Mouse (Mus musculus): ENCODE results near the gene Unc13b. TPM values are rescaled to one million over a fixed set of nuclear protein-coding genes. Genes with fewer than 3 reads are reported as not detected.
"Not testable (repeated sequence)": the region's sequence is repeated elsewhere in the genome, so short reads cannot be mapped to it uniquely, and the experiment has no call there.

Unc13b gene
- polyA plus RNA-seq, 1 experiment from 2014 or later: 13.0 TPM

DNA sequence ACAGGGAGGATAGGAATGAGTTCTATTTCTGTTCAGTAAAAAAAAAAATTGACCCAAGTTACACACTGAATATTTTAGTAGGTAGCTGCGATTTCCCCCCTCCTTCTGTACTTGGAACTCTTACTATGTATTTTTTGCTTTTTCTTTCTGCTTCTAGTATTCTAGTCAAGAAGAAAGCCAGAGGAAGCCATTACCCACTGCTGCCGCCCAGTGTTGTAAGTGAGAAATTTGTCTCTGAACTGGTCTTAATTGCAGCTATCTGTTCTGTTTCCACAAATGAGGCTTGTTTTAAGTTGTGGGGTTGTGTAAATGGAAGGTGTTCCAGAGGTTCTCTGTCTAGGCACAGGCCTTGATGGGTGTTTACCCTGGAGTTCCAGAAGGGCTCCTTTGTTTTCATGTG is 56.2 kb downstream of the Unc13b start:
- Histone ChIP-seq H3K4me2 (ENCODE audit: low read length) (no peak overlapping the region), H3K4me1 (ENCODE audit: control insufficient read depth, insufficient read depth, low read depth, low read length) (no peaks in the 10 kb centered on the region), H3K27me3 (replicated peaks; ENCODE audit: control insufficient read depth, insufficient read depth, low read length) (no peaks in the 10 kb centered on the region), H3K36me3 (ENCODE audit: control insufficient read depth, insufficient read depth, low read length) (no peaks in the 10 kb centered on the region), H3K27ac (ENCODE audit: low read depth, low read length) (no peak overlapping the region), H3K9me3 (ENCODE audit: control insufficient read depth, low read length) (no peaks in the 10 kb centered on the region), H3K4me3 (ENCODE audit: low read length) (no peak overlapping the region), H3K9ac (ENCODE audit: low read depth, low read length) (no peak overlapping the region)
- 26% methylated on average over 2 of the region's 2 CpGs for WGBS
- ATAC-seq: no peak

DNA sequence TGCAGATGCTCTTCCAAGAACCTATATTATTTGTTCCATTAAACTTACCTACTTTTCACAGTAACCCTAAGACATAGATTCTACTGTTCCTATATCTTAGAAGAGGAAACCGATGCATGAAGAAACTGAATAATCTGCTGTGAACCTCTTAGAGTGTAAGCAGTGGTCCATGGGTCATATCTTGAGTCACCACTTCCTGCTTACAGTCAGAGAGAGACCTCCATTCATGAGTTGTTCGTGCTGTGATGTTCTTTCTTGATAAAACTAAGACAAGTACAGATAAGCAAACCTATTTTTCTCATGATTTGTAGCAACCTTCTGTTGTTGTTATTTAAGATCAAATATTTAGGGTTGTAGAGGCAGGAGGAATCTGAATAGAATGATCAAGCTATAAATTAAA is 57.5 kb downstream of the Unc13b start:
- Histone ChIP-seq H3K27me3 (replicated peaks; ENCODE audit: control insufficient read depth, insufficient read depth, low read length) (no peaks in the 10 kb centered on the region), H3K36me3 (ENCODE audit: control insufficient read depth, insufficient read depth, low read length) (no peaks in the 10 kb centered on the region), H3K4me1 (ENCODE audit: control insufficient read depth, insufficient read depth, low read depth, low read length) (no peaks in the 10 kb centered on the region), H3K27ac (ENCODE audit: low read depth, low read length) (no peak overlapping the region), H3K9me3 (ENCODE audit: control insufficient read depth, low read length) (no peaks in the 10 kb centered on the region), H3K9ac (ENCODE audit: low read depth, low read length) (no peak overlapping the region), H3K4me2 (ENCODE audit: low read length) (no peak overlapping the region), H3K4me3 (ENCODE audit: low read length) (no peak overlapping the region)
- no peak for ATAC-seq
- WGBS: 86% methylated on average over 2 of the region's 2 CpGs

DNA sequence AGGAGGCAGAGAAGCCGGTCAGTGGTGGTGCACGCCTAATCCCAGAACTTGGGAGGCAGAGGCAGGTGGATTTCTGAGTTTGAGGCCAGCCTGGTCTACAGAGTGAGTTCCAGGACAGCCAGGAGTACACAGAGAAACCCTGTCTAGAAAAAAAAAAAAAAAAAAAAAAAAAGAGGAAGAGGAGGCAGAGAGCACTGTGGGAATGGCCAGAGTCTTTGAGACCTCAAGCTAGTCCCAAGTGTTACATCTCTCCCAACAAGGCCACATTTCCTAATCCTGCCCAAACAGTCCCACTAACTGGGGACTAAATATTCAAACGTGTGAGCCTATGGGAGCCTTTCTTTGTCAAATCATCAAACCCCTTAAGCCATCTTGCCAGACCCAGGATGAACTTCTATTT is 71.0 kb downstream of the Unc13b start:
- Histone ChIP-seq H3K4me1 (ENCODE audit: control insufficient read depth, insufficient read depth, low read depth, low read length) (no peaks in the 10 kb centered on the region), H3K27me3 (replicated peaks; ENCODE audit: control insufficient read depth, insufficient read depth, low read length) (no peaks in the 10 kb centered on the region), H3K4me3 (ENCODE audit: low read length) (no peak overlapping the region), H3K9ac (ENCODE audit: low read depth, low read length) (no peak overlapping the region), H3K9me3 (ENCODE audit: control insufficient read depth, low read length) (no peaks in the 10 kb centered on the region), H3K36me3 (ENCODE audit: control insufficient read depth, insufficient read depth, low read length) (no peaks in the 10 kb centered on the region), H3K27ac (ENCODE audit: low read depth, low read length) (no peak overlapping the region), H3K4me2 (ENCODE audit: low read length) (no peak overlapping the region)
- ATAC-seq: no peak
- 84% methylated on average over 3 of the region's 3 CpGs for WGBS

DNA sequence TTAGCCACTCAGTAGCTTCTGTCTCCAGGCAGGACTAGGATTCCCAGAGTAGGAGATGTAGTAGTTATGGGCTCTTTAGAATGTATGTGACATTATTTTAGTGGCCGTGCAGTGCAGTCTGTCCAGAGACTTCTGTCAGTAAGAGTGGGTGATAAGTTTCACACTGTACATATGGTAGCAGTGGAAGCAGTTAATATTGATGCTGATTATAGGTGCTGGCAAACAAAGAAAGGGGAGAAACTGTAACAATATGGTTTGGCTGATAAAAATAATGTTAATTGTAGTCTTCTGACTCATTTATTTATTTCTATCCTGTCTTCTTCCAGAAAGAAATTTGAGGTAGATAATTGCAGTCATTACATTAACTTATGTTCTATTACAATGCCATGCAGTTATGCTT is 83.9 kb downstream of the Unc13b start:
- H3K9ac ChIP-seq (ENCODE audit: low read depth, low read length): no peak overlapping the region
- WGBS: 76% methylated on average over 1 of the region's 1 CpGs
- no peaks in the 10 kb centered on the region for H3K9me3 ChIP-seq (ENCODE audit: control insufficient read depth, low read length)
- no peaks in the 10 kb centered on the region for H3K4me1 ChIP-seq (ENCODE audit: control insufficient read depth, insufficient read depth, low read depth, low read length)
- H3K4me3 ChIP-seq (ENCODE audit: low read length): no peak overlapping the region
- no peak for ATAC-seq
- H3K4me2 ChIP-seq (ENCODE audit: low read length): no peak overlapping the region
- H3K36me3 ChIP-seq (ENCODE audit: control insufficient read depth, insufficient read depth, low read length): no peaks in the 10 kb centered on the region; the same call in 1 of the 2 replicates
- H3K27me3 ChIP-seq (replicated peaks; ENCODE audit: control insufficient read depth, insufficient read depth, low read length): no peaks in the 10 kb centered on the region
- no peak overlapping the region for H3K27ac ChIP-seq (ENCODE audit: low read depth, low read length)

DNA sequence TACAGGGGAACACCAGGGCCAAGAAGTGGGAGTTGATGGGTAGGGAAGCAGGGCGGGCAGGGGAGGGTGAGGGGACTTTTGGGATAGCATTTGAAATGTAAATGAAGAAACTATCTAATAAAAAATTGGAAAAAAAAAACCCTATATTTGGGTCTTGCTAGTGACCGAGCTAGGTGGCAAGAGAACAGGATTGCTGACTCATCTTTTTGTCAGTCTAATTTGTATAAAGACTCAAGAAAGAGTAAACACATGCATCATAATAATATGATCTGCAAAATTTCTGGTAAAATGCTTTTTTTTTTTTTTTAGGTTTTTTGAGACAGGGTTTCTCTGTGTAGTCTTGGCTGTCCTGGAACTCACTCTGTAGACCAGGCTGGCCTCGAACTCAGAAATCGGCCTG is 93.7 kb downstream of the Unc13b start:
- H3K9ac ChIP-seq (ENCODE audit: low read depth, low read length); H3K27ac ChIP-seq (ENCODE audit: low read depth, low read length); H3K9me3 ChIP-seq (ENCODE audit: control insufficient read depth, low read length); H3K4me3 ChIP-seq (ENCODE audit: low read length); H3K27me3 ChIP-seq (replicated peaks; ENCODE audit: control insufficient read depth, insufficient read depth, low read length); ATAC-seq; H3K4me2 ChIP-seq (ENCODE audit: low read length); H3K4me1 ChIP-seq (ENCODE audit: control insufficient read depth, insufficient read depth, low read depth, low read length); H3K36me3 ChIP-seq (ENCODE audit: control insufficient read depth, insufficient read depth, low read length): not testable (repeated sequence)
- WGBS: 96% methylated on average over 4 of the region's 4 CpGs

DNA sequence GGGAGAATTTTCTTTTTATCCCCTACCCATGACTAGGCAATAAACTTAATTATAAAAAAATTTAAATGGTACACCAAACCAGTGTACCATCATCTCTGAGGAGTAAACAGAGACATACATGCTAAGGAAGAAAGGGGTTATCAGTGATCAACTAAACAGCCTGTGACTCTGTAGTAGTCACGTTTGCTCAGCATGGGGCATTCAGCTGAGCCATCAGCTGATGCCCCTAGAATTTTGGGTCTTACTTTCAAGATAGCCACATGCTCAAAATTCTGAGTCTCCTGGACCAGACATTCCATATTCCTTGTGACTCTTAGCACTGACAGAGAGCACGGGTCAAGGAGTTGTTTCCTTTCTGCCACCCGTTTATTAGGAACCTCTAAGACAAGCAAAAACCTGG is 101.3 kb downstream of the Unc13b start:
- Histone ChIP-seq H3K36me3 (ENCODE audit: control insufficient read depth, insufficient read depth, low read length) (no peaks in the 10 kb centered on the region), H3K27ac (ENCODE audit: low read depth, low read length) (no peak overlapping the region), H3K9ac (ENCODE audit: low read depth, low read length) (no peak overlapping the region), H3K4me1 (ENCODE audit: control insufficient read depth, insufficient read depth, low read depth, low read length) (no peaks in the 10 kb centered on the region; the same call in 1 of the 2 replicates), H3K27me3 (replicated peaks; ENCODE audit: control insufficient read depth, insufficient read depth, low read length) (no peaks in the 10 kb centered on the region), H3K4me2 (ENCODE audit: low read length) (no peak overlapping the region), H3K4me3 (ENCODE audit: low read length) (no peak overlapping the region), H3K9me3 (ENCODE audit: control insufficient read depth, low read length) (no peaks in the 10 kb centered on the region)
- WGBS: 55% methylated on average over 3 of the region's 3 CpGs
- ATAC-seq: no peak

DNA sequence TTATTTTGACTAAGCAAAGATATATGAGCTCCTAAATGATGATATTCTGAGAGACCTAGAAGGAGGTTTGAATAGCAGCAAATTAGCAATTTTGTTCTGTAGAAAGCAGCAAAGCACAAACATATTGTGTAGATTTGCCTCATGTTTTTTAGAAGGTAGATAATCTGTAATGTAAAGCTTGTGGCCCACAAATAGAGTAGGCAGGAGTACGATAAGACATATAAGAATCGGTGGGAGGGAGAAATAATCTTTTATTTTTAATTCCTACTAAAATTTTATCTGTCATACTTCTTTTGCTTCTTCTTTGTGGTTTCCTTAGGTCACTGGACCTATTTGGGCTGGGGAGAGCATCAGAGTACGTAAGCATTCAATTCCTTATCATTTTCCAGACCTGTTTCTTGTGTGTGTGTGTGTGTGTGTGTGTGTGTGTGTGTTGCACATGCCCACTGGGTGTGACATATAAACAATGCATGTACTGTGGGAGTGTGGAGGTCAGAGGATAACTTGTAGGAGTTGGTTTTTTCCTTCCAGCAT is 102.4 kb downstream of the Unc13b start:
- Histone ChIP-seq H3K4me1 (ENCODE audit: control insufficient read depth, insufficient read depth, low read depth, low read length) (no peaks in the 10 kb centered on the region; the same call in 1 of the 2 replicates), H3K27ac (ENCODE audit: low read depth, low read length) (no peak overlapping the region), H3K4me2 (ENCODE audit: low read length) (no peak overlapping the region), H3K9me3 (ENCODE audit: control insufficient read depth, low read length) (no peaks in the 10 kb centered on the region), H3K27me3 (replicated peaks; ENCODE audit: control insufficient read depth, insufficient read depth, low read length) (no peaks in the 10 kb centered on the region), H3K36me3 (ENCODE audit: control insufficient read depth, insufficient read depth, low read length) (no peaks in the 10 kb centered on the region), H3K4me3 (ENCODE audit: low read length) (no peak overlapping the region), H3K9ac (ENCODE audit: low read depth, low read length) (no peak overlapping the region)
- 95% methylated on average over 3 of the region's 3 CpGs for WGBS
- ATAC-seq: no peak

DNA sequence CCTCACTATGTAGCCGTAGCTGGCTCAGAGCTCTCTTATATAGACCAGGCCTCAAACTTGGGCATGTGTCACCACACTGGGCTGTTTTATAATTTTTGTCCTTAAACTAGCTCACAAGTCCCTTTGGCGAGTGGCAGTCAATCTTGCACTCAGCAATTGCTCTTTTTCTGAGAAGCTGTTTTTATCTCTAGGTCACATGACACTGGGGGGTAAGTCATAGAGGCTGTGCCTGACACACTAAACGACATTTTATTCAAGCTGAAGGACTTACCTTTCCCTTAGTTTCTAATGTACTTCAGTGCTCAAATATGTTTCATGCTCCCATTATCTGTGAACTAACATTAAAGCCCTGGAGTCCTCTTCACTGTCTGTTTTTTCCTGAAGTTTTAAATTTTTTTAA is 104.5 kb downstream of the Unc13b start:
- H3K4me2 ChIP-seq (ENCODE audit: low read length): no peak overlapping the region
- H3K36me3 ChIP-seq (ENCODE audit: control insufficient read depth, insufficient read depth, low read length): no peaks in the 10 kb centered on the region
- no peak overlapping the region for H3K27ac ChIP-seq (ENCODE audit: low read depth, low read length)
- WGBS: 72% methylated on average over 3 of the region's 3 CpGs
- no peaks in the 10 kb centered on the region; the same call in 1 of the 2 replicates for H3K4me1 ChIP-seq (ENCODE audit: control insufficient read depth, insufficient read depth, low read depth, low read length)
- H3K9ac ChIP-seq (ENCODE audit: low read depth, low read length): no peak overlapping the region
- H3K27me3 ChIP-seq (replicated peaks; ENCODE audit: control insufficient read depth, insufficient read depth, low read length): no peaks in the 10 kb centered on the region
- ATAC-seq: no peak
- H3K9me3 ChIP-seq (ENCODE audit: control insufficient read depth, low read length): no peaks in the 10 kb centered on the region
- no peak overlapping the region for H3K4me3 ChIP-seq (ENCODE audit: low read length)

DNA sequence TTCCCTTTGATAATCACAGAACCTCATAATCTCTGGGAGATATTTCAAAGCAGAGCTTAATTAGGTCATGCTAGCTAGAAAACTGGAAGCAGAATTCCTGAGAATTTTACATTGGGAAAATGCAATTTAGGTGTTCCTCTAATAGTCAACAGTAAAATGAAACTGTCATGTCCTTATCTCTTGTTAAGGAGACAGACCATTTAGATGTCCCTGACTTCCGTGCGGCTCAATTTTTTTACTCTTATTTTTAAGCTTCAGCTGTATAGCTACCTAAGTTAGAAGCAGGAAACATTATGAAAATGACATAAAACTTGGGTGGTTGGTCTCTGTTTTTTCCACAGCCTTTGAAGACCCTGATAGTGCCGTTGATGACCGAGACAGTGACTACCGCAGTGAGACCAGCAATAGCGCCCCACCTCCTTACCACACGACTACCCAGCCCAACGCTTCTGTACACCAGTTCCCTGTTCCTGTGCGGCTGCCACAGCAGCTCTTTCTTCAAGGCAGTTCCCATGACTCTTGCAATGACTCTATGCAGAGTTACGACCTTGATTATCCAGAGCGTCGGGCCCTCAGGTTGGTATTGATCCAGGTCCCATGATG is 106.8 kb downstream of the Unc13b start:
- WGBS: 91% methylated on average over 12 of the region's 12 CpGs
- H3K4me3 ChIP-seq (ENCODE audit: low read length): no peak overlapping the region
- no peaks in the 10 kb centered on the region for H3K4me1 ChIP-seq (ENCODE audit: control insufficient read depth, insufficient read depth, low read depth, low read length)
- no peaks in the 10 kb centered on the region; the same call in 1 of the 2 replicates for H3K36me3 ChIP-seq (ENCODE audit: control insufficient read depth, insufficient read depth, low read length)
- H3K27me3 ChIP-seq (replicated peaks; ENCODE audit: control insufficient read depth, insufficient read depth, low read length): no peaks in the 10 kb centered on the region
- no peak for ATAC-seq
- H3K9ac ChIP-seq (ENCODE audit: low read depth, low read length): no peak overlapping the region
- H3K9me3 ChIP-seq (ENCODE audit: control insufficient read depth, low read length): no peaks in the 10 kb centered on the region
- no peak overlapping the region for H3K4me2 ChIP-seq (ENCODE audit: low read length)
- no peak overlapping the region for H3K27ac ChIP-seq (ENCODE audit: low read depth, low read length)
